Mouse (Mus musculus) left cerebral cortex, postnatal 25 days (tissue): ENCODE measurements around the gene Fadd. TPM values are rescaled to one million over a fixed set of nuclear protein-coding genes. Genes with fewer than 3 reads are reported as not detected.

Experiments
- DNase-seq, 2 experiments: peaks; one replicate each; pipeline ENCODE4 v3.0.0; 2022; ENCODE audit warnings: low spot score in 2 of 2, mixed read lengths in 1 of 2
- intact Hi-C: fragments of 180-260 bp; cut with DNase I; formaldehyde crosslinking; loops from one replicate; pipeline ENCODE4 v1.15.1; 2025
- total RNA-seq, 2 experiments: library from RNA; stranded (reverse); gene quantifications; 2 replicates each; pipeline ENCODE4 v1.2.3; 2021

Fadd gene
- total RNA-seq, 2 experiments from 2014 or later, result 2.1 to 2.2 TPM

DNA sequence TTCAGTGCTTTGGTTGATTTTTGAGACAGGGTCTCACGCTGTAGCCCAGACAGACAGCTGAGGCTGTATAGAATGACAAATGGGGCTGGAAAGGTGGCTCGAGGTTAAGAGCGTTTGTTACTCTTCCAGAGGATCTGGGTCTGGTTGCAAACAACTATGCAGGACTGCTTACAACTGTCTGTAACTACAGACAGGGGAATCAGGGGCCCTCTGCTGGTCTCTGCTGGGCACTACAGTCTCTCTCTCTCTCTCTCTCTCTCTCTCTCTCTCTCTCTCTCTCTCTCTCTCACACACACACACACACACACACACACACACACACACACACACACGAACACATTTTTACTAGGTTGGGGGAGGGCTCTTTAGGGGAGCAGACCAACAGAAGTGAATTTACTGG lies 1.4 kb upstream of the Fadd start:
- intact Hi-C loops, result loop anchor here (10.0 kb wide), 1 partner anchor 509 kb away; no protein-coding TSS in a partner anchor
- peak in 1 of 2 experiments; percentile 42 for DNase-seq

DNA sequence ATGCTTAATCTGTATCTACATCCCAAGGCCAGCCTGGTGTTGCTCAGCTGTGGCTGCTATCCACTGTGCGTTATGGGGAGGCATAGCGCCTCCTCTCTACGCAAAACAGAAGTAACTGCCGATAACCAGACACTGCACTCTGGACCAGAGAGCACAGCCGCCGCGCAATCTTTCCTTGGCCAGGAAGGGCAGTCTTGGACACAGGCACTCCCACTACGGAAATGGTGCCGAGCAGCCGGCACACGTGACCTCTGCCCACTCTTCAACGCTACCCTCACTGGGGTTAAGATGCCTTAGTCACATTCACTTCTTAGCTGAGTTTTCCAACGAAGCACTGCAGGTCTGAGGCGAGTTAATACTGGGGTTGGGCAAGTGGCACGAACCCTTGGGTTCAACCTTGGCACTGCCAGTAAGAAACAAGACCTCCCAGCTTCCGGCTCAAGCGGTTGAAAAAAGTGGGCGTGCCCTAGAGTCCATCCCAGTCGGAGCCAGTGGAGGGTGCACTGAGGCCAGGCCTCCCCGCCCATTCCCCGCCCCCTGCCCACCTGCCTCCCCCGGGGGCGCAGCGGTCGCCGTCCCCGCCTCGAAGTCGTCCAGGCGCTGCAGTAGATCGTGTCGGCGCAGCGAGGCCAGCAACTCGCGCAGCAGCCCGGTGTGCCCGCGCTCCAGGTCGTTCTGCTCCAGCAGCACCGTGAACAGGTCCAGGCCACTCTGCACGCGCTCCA lies 542 bp downstream of the Fadd start:
- peak; percentile 48 to 57 for DNase-seq
- intact Hi-C loops, result loop anchor here (10.0 kb wide), 1 partner anchor 507 kb away; no protein-coding TSS in a partner anchor

GRCm38 (mm10) chr7:144577876-144578275 lies 4.4 kb downstream of the Fadd start:
- peak; percentile 34 to 76 for DNase-seq
- intact Hi-C loops, result no loop called here

GRCm38 (mm10) chr7:144572234-144572633 lies 10.0 kb downstream of the Fadd start:
- intact Hi-C loops, result no loop called here
- DNase-seq, result no peak

DNA sequence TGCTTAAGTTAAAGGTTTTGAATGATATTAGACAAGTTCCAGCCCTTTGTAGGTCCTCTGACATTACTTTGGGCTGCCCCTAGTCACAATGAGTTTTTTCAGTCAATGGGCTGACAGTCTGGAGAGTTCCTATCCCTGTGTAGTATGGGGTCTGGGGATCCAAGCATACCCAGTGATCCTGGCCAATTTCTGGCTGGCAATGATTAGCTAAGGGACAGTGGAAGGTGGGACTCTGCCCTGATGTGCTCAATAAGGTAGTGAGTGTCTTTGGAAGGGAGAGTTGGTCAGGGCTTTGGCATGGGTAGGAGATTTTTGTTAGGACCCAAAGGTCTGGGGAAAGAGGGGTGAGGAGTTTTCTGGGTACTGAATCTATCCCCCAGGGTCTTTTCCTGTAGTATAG lies 10.7 kb downstream of the Fadd start:
- intact Hi-C loops, result no loop called here
- DNase-seq, result no peak

GRCm38 (mm10) chr7:144569428-144569827 lies 12.8 kb downstream of the Fadd start:
- intact Hi-C loops, result no loop called here
- peak in 1 of 2 experiments; percentile 43 for DNase-seq

DNA sequence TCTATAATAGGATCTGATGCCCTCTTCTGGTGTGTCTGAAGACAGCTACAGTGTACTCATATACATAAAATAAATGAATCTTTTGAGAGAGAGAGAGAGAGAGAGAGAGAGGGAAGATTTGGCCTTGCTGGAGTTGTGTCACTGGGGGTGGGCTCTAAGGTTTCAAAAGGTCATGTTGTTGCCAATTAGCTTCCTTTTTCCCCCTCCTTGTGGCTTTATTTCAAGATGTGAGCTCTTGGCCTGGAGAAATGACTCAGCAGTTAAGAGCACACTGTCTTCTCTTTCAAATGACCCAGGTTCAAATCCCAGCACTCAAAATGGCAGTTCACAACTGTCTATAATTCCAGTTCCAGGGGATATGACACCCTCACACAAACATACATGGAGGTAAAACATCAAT lies 14.2 kb downstream of the Fadd start:
- DNase-seq, result no peak
- intact Hi-C loops, result no loop called here

DNA sequence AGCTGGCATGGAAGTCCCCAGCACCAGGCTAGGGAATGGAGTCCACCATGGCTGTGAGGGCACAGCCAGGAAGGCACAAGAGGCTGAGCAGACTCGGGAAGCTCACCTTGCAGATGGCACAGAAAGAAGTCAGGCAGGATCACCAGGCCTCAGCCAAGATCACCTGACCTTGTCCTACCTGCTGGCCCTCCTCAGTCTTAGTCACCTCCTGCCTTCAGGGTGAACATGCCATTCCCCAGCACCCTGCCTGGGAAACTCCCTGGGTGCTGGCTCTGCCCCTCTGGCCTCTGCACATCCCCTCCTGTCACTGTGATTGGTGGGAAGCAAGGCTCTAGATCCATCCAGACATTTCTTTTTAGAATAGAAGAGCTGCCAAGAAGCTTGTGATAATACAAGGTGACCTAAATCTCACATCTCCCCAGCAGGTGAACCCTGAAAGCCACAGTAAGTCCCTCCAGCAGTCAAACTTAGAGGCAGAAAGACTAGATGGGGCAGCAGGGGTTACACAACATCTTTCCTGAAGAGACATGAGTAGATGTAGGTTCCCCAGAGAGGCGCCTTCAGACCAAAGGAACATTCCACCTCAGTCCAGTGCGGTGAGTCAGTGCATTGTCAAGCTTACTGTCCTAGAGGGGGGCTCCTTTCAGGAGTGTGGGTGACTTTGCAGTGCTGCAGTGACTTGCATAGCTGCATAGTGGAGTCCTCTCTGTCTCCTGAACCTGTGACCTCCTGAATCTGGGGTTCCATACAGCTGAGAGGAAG lies 15.2 kb downstream of the Fadd start:
- DNase-seq, result no peak
- intact Hi-C loops, result no loop called here

DNA sequence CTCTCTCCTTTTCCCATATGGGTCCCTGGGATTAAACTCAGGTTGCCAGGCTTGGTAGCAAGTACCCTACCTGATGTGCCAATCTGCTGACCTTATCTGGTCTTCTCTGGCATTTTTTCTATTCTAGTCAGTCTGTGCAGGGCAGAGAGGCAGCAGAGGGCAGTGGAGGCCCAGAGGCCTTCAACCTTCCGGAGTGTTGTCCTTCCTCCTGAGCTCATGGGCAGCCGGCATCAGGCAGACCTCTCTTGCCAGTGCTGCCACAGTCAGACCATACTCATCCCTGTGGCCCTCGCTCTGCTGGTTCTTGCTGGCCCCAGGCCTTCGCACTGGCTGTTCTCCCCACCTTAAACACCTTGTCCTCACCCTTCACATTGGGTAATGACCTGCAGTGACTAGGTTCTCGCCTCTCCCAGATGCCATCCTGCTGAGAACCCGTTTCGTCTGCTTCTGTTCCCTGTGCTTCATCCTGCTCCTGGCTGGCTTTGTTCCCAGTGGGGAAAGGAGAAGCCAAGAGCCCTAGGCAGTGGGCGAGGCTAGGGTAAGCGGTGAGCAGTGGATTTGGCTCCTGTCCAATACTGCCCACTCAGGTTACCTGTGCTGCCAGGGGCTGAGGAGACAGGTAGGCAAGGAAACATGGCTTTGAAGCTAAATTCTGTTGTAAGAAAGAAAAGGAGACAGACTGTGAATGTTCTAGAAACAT lies 18.7 kb downstream of the Fadd start:
- DNase-seq, result no peak
- intact Hi-C loops, result no loop called here

DNA sequence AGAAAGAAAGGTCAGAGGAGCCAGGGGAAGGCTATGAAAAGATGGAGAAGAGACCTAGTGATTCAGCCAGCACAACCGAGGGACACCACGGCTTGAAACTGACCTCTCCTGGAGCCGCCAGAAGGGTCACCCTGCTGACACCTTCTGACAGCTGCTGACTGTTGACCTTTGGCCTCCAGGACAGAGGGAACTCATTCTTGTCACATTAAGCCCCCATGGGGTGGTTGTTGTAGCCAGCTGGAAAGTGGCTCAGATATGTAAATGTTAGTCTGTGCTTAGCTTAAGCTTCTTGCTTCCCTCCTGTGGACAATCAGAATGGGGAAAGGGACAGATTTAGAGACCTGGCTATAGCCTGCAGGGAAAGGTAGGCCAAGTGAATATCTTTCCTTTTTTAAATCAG lies 20.2 kb downstream of the Fadd start:
- DNase-seq, result no peak
- intact Hi-C loops, result no loop called here

DNA sequence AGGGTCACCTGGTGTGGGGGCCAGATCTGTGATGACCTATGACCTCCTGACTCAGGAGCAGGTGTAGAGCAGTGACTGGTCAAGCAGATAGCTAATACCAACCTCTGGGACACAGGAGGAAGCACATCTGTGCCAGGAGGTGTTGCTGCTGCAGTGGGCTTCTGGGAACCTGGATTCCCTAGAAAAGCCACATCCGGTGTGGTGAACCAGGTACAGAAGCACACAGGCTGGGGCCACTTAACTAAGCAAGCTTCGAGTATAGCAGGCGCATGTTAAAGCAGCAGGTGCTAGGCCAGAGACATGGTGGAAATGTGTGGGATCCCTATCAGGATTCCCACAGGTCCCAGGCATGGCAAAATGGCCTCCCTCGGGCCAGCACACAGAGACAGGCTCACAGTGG lies 21.7 kb downstream of the Fadd start:
- intact Hi-C loops, result no loop called here
- no peak for DNase-seq

DNA sequence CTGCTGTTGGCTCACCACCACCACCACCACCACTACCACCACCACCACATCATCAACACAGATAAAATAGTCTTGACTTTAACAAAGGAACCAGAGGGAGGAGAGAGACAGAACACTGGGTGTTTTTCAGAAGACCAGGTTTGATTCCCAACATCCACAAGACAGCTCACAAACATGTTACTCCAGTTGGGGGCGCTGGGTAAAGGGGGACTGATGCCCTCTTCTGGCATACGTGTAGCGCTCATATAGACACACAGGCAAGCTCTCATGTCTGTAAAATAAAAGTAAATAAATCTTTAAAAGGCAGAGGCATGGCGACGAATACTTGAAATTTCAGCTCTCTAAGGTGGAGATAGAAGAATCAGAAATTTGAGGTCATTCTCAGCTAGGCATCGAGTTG lies 23.7 kb downstream of the Fadd start:
- no peak for DNase-seq
- intact Hi-C loops, result no loop called here

DNA sequence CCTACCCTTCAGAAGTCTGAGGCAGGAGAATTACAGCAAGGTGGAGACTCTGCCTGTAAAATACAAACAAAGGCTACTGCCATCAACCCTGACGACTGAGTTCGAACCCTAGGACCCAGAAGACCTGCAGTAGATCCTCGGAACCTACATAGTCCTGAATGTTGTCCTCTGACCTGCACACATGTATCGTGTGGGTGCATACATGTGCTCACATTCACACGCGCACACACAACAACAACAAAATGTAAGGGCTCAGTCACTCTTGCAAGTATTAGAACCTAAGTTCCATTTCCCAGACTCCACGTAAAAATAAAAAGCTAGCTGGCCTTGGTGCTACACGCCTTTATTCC lies 28.2 kb downstream of the Fadd start:
- no peak for DNase-seq
- intact Hi-C loops, result no loop called here

GRCm38 (mm10) chr7:144553237-144554122 lies 28.8 kb downstream of the Fadd start, which contains the start of gene Ppfia1:
Gene Ppfia1, minus strand, starts transcription at chr7:144553729.
- peak; percentile 96 to 98 for DNase-seq
- intact Hi-C loops, result no loop called here

- DNase-seq, result no peak
- intact Hi-C loops, result no loop called here
Measured at GRCm38 (mm10) chr7:144552274-144552673, 30.0 kb downstream of the Fadd start.

DNA sequence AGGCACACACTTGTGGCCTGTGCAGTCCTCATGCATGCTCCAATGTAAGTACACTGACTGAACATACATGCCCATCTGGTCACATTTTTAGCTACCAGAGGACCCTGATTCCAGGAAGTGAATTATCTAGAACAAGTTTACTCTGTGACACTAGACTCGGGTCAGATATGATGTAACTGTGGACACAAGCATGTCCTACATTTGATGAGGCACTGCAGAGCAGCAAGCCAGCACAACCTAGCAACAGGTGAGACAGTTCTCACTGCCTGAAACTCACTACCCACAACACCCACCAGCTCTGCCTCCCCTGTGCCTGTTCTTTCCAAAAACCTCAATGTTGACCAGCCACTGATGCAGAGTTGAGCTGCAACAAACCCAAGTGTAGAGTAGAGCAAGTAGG lies 31.5 kb downstream of the Fadd start:
- intact Hi-C loops, result no loop called here
- no peak for DNase-seq

DNA sequence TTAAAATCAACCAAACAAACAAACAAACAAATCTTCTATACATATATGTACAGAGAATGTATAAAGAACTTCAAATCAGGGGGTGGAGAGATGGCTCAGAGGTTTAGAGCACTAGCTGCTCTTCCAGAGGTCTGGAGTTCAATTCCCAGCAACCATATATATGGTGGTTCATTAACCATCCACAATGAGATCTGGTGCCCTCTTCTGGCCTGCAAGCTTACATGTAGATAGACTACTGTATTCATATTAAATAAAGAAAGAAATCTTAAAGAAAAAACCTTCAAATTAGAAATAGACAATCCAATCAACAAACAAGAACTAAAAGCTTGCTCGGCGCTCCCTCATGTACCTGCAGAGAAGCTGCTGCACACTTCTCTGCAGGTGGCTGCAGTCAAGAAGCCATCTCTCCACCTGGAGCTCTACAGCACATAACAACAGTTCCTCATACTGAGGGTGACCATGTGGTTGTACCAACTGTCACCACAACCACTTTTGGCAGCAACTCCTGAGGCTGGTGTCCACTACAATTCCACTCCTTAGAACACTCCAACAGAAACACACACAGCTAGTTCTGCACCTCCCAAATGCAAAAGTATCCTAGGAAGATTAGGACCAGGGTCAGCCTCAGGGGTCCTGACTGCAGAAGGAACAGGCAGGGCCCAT lies 32.2 kb downstream of the Fadd start:
- DNase-seq, result no peak
- intact Hi-C loops, result no loop called here

DNA sequence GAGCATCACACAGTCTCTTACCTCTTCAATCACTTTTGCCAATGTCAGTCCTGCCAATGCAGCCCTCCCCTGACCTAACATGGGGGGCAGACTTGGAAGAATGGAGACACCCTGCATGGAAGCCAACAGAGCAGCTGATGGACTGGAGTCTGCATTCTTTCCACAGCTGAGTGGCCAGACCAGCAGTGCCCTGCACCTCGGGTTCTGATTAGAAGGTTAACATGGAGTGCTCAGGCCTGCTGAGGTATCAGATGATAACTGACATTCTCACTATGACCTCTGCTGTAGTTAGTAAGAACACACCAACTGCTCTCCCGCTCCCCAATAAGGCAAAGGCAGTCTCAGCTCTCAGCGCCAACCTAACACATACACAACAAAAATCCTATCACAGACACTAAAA lies 37.0 kb downstream of the Fadd start:
- no peak for DNase-seq
- intact Hi-C loops, result no loop called here

DNA sequence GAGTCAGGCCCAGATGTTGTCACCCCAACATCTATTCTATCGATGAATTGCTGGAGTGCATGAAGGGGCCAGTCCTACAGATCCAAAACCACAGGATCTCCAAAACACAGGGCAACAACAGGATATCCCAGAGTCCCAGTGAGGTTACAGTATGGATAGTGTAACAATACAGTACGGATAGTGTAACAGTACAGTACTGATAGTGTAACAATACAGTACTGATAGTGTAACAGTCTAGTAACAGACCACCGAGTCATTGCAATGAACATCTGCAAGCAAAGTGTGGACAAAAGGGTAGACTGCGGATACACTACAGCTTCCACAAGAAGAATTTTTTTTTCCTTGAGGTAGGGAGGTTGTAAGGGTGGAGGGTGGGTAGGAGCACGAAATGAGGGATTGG lies 40.9 kb downstream of the Fadd start:
- intact Hi-C loops, result no loop called here
- DNase-seq, result no peak
